13 mouse cellular contexts compared by ENCODE assay signal in the genomic region with DNA sequence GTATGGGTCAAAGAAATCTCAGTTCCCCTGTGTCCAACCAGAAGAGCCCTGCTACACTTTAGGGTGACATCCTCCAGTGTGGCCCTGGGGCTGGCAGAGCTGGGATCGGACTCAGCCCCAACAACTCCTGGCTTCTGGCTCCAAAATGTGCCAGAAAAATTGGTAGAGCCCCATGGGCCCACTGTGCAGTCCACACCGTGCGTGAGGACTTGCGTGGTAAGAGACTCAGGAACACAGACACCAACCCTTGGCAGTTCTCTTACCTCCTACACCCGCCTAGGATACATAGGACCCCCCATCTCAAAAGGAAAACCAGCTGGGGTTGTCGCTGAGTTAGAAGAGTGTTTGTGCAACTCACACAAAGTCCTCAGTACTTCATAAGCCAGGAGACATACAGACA. TPM values are rescaled to one million over a fixed set of nuclear protein-coding genes. Genes with fewer than 3 reads are reported as not detected.
DNase-seq lines count a peak whose midpoint lies in the region; ATAC-seq and TF ChIP-seq lines count a peak whose summit lies in the region.
"Had no signal": no experiment of that assay in that cellular context is flagged by ENCODE, and none has a peak within 500 bp of the region (broad histone marks: within the 10 kb centered on the region; RNA-seq: fewer than 3 reads in every experiment).

No protein-coding gene starts in this region.

- H3K27me3 ChIP-seq in forebrain, embryonic 12.5 days = peaks cover 13% of the 10 kb centered on the region
- H3K27me3 ChIP-seq in forebrain, postnatal 0 days (ENCODE audit: insufficient read depth, low read length) = no peaks in the 10 kb centered on the region
- H3K27me3 ChIP-seq in lung, embryonic 15.5 days = no peaks in the 10 kb centered on the region
- H3K27me3 ChIP-seq in intestine, postnatal 0 days (replicated peaks; ENCODE audit: control insufficient read depth, insufficient read depth, low read length) = no peaks in the 10 kb centered on the region
- no peaks in the 10 kb centered on the region for H3K27me3 ChIP-seq in stomach, embryonic 15.5 days (replicated peaks)

- no peaks in the 10 kb centered on the region for H3K36me3 ChIP-seq in forebrain, embryonic 12.5 days (replicated peaks)
- no peaks in the 10 kb centered on the region for H3K36me3 ChIP-seq in forebrain, postnatal 0 days (ENCODE audit: insufficient read depth)
- H3K36me3 ChIP-seq in lung, embryonic 15.5 days = no peaks in the 10 kb centered on the region
- H3K36me3 ChIP-seq in intestine, postnatal 0 days (ENCODE audit: control insufficient read depth, insufficient read depth) = no peaks in the 10 kb centered on the region
- no peaks in the 10 kb centered on the region for H3K36me3 ChIP-seq in stomach, embryonic 15.5 days

- H3K9ac ChIP-seq in forebrain, embryonic 12.5 days = peak overlapping the region; percentile 40; the same call in 1 of the 2 replicates
- no peak overlapping the region for H3K9ac ChIP-seq in forebrain, postnatal 0 days
- H3K9ac ChIP-seq in lung, embryonic 15.5 days = no peak overlapping the region
- H3K9ac ChIP-seq in intestine, postnatal 0 days (ENCODE audit: low read depth, low read length) = no peak overlapping the region
- no peak overlapping the region for H3K9ac ChIP-seq in stomach, embryonic 15.5 days
- H3K9ac ChIP-seq: liver, postnatal 0 days had no signal

- DNase-seq in forebrain, postnatal 0 days = no peak
- DNase-seq in lung, postnatal 4 days = no peak
- DNase-seq in left cerebral cortex, adult 9 months (ENCODE audit: low spot score in 2 of 2) = no peak
- no peak for DNase-seq in right cerebral cortex, adult 2 months (ENCODE audit: low spot score in 2 of 2)
- DNase-seq: heart, adult 2 months; left cerebral cortex, postnatal 4 days; liver, postnatal 0 days; right cerebral cortex, postnatal 14 days had no signal

- H3K4me1 ChIP-seq in forebrain, embryonic 12.5 days = peaks cover 53% of the 10 kb centered on the region
- peaks cover 13% of the 10 kb centered on the region for H3K4me1 ChIP-seq in forebrain, postnatal 0 days (ENCODE audit: insufficient read depth)
- peaks cover 52% of the 10 kb centered on the region for H3K4me1 ChIP-seq in lung, embryonic 15.5 days
- peaks cover under 1% of the 10 kb centered on the region; the same call in 1 of the 2 replicates for H3K4me1 ChIP-seq in intestine, postnatal 0 days (replicated peaks; ENCODE audit: control insufficient read depth, insufficient read depth, low read length)
- H3K4me1 ChIP-seq in stomach, embryonic 15.5 days = peaks cover 36% of the 10 kb centered on the region

- WGBS in forebrain, embryonic 12.5 days = 90% methylated on average over 6 of the region's 6 CpGs
- WGBS in forebrain, postnatal 0 days = 88% methylated on average over 6 of the region's 6 CpGs
- 86% methylated on average over 6 of the region's 6 CpGs for WGBS in lung, embryonic 15.5 days
- 90% methylated on average over 6 of the region's 6 CpGs for WGBS in intestine, postnatal 0 days
- WGBS in stomach, embryonic 15.5 days = 85% methylated on average over 6 of the region's 6 CpGs

- ATAC-seq in forebrain, embryonic 12.5 days (ENCODE audit: low FRiP score) = no peak
- no peak for ATAC-seq in forebrain, postnatal 0 days
- no peak for ATAC-seq in lung, embryonic 15.5 days (ENCODE audit: borderline replicate concordance, extremely low read depth, low FRiP score, low TSS enrichment)
- no peak for ATAC-seq in intestine, postnatal 0 days
- no peak for ATAC-seq in stomach, embryonic 15.5 days (ENCODE audit: insufficient read depth, low FRiP score, low read depth)
- ATAC-seq: hindbrain, postnatal 0 days; liver, postnatal 0 days had no signal

- H3K9me3 ChIP-seq in forebrain, embryonic 12.5 days = no peaks in the 10 kb centered on the region
- H3K9me3 ChIP-seq in forebrain, postnatal 0 days (ENCODE audit: low read length) = no peaks in the 10 kb centered on the region
- H3K9me3 ChIP-seq in lung, embryonic 15.5 days = no peaks in the 10 kb centered on the region
- no peaks in the 10 kb centered on the region for H3K9me3 ChIP-seq in intestine, postnatal 0 days (ENCODE audit: control insufficient read depth)
- H3K9me3 ChIP-seq in stomach, embryonic 15.5 days = no peaks in the 10 kb centered on the region

- no peak for TF ChIP-seq CTCF in forebrain, postnatal 0 days (IDR thresholded peaks at IDR 0.05; ENCODE audit: low read depth)
- no peak for TF ChIP-seq CTCF in intestine, postnatal 0 days (IDR thresholded peaks at IDR 0.05; ENCODE audit: low read depth)

- H3K4me2 ChIP-seq in forebrain, embryonic 12.5 days = no peak overlapping the region
- no peak overlapping the region for H3K4me2 ChIP-seq in forebrain, postnatal 0 days (ENCODE audit: low read depth)
- H3K4me2 ChIP-seq in lung, embryonic 15.5 days = no peak overlapping the region
- H3K4me2 ChIP-seq in intestine, postnatal 0 days (replicated peaks; ENCODE audit: low read depth) = no peak overlapping the region
- no peak overlapping the region for H3K4me2 ChIP-seq in stomach, embryonic 15.5 days

- 0 out of 2 replicates have a peak overlapping the region, but pooled peaks have one; percentile 90 for H3K27ac ChIP-seq in forebrain, embryonic 12.5 days
- H3K27ac ChIP-seq in forebrain, postnatal 0 days (ENCODE audit: low read depth, low read length) = no peak overlapping the region
- peak overlapping the region; percentile 74; the same call in 1 of the 2 replicates for H3K27ac ChIP-seq in lung, embryonic 15.5 days
- H3K27ac ChIP-seq in intestine, postnatal 0 days (ENCODE audit: low read depth, low read length) = 0 out of 2 replicates have a peak overlapping the region, but pooled peaks have one; percentile 52
- peak overlapping the region; percentile 85 for H3K27ac ChIP-seq in stomach, embryonic 15.5 days

- H3K4me3 ChIP-seq in forebrain, embryonic 12.5 days (replicated peaks) = no peak overlapping the region
- H3K4me3 ChIP-seq in forebrain, postnatal 0 days (ENCODE audit: low read depth, low read length) = no peak overlapping the region
- no peak overlapping the region for H3K4me3 ChIP-seq in lung, embryonic 15.5 days
- H3K4me3 ChIP-seq in intestine, postnatal 0 days (ENCODE audit: low read depth, low read length) = no peak overlapping the region
- no peak overlapping the region for H3K4me3 ChIP-seq in stomach, embryonic 15.5 days (replicated peaks)
- H3K4me3 ChIP-seq: heart, adult 2 months had no signal

RNA-seq across cellular contexts. Expression of a gene that starts 29.0 kb away (rescaled TPM):
- polyA plus RNA-seq in forebrain, embryonic 12.5 days (2016; fragmentation: Nextera tagmentation; extraction: Ambion mirVana) = 13.5 and 14.7 TPM in 2 replicates
- 7.8 and 11.0 TPM in 2 replicates for total RNA-seq in forebrain, postnatal 0 days (2014; rRNA removed)
- 6.5 and 8.4 TPM in 2 replicates for polyA plus RNA-seq in forebrain, postnatal 0 days (2015; fragmentation: Nextera tagmentation; extraction: Ambion mirVana)
- polyA plus RNA-seq in lung, embryonic 15.5 days (2015; fragmentation: Nextera tagmentation; extraction: Ambion mirVana) = 12.7 and 13.5 TPM in 2 replicates
- polyA plus RNA-seq in intestine, postnatal 0 days (2015; fragmentation: Nextera tagmentation; extraction: Ambion mirVana) = 15.7 and 15.9 TPM in 2 replicates
- 16.0 and 18.5 TPM in 2 replicates for polyA plus RNA-seq in stomach, embryonic 15.5 days (2015; fragmentation: Nextera tagmentation; extraction: Ambion mirVana)

RNA-seq across cellular contexts. Expression of a gene that starts 45.2 kb away (rescaled TPM):
- 45.3 and 45.9 TPM in 2 replicates for polyA plus RNA-seq in forebrain, embryonic 12.5 days (2016; fragmentation: Nextera tagmentation; extraction: Ambion mirVana)
- 55.7 and 63.0 TPM in 2 replicates for total RNA-seq in forebrain, postnatal 0 days (2014; rRNA removed)
- polyA plus RNA-seq in forebrain, postnatal 0 days (2015; fragmentation: Nextera tagmentation; extraction: Ambion mirVana) = 47.7 and 54.4 TPM in 2 replicates
- polyA plus RNA-seq in lung, embryonic 15.5 days (2015; fragmentation: Nextera tagmentation; extraction: Ambion mirVana) = 37.7 and 42.2 TPM in 2 replicates
- polyA plus RNA-seq in intestine, postnatal 0 days (2015; fragmentation: Nextera tagmentation; extraction: Ambion mirVana) = 23.1 and 24.0 TPM in 2 replicates
- polyA plus RNA-seq in stomach, embryonic 15.5 days (2015; fragmentation: Nextera tagmentation; extraction: Ambion mirVana) = 31.7 and 34.6 TPM in 2 replicates
